Mouse (Mus musculus): ENCODE data around the gene Gm49450. TPM values are rescaled to one million over a fixed set of nuclear protein-coding genes. Genes with fewer than 3 reads are reported as not detected.
"Not testable (repeated sequence)": the region's sequence is repeated elsewhere in the genome, so short reads cannot be mapped to it uniquely, and the experiment has no call there.

Gene Gm49450
- polyA plus RNA-seq, 3 experiments from 2014 or later = not detected

DNA sequence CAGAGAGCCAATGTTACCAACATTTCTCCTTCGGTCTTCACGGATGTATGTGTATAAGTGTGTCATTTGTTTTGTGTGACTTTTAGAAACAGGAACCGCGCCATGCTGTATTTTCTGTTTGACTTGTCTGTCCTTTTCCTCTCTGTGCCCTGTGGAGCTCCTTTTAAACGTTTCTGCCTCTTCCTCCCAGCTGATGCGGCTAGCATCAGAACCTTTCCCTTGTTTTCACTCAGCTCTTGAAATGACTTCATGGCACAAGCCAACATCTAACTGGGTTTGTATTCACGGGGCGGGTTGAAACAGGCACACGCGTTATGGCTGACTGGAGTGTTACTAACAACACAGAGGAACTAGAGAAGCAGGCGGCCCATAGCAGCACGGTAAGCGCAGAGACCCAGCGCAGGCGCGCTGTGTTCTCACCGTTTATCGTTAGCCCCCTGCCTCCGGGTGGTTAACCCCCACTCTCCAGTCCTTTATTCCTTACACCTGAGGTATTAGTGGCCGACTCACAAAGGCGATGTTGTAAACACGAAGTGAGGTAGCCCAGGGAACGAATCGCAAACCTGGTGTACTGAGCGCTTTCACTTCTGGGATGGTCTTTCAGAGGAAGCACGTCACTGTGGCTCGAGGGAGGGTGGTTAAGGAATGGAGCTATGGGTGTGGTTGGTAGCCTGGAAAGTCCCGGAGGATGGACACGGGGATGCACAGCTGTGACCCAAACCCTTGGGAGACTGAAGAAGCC, 32.1 kb upstream of the Gm49450 start:
- peak; percentile 96 for ATAC-seq

DNA sequence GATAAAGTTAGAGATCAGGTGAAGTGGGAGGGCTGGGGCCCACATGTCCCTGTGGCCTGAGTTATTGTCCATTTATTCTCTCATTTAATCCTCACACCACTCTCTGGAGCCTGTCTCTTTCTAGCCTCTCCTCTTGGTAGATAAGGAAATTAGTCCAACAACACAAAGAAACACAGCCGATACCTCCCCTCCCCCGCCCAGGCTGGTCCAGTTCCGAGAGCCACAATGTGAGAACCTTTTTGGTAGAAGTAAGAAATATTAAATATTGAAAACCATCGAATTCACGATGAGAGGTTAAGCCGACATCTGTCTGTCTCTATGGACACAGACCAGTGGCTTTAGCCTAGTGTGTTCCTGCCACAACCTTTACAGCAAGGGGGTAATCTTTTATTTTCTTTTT, 31.3 kb upstream of the Gm49450 start:
- no peak for ATAC-seq

DNA sequence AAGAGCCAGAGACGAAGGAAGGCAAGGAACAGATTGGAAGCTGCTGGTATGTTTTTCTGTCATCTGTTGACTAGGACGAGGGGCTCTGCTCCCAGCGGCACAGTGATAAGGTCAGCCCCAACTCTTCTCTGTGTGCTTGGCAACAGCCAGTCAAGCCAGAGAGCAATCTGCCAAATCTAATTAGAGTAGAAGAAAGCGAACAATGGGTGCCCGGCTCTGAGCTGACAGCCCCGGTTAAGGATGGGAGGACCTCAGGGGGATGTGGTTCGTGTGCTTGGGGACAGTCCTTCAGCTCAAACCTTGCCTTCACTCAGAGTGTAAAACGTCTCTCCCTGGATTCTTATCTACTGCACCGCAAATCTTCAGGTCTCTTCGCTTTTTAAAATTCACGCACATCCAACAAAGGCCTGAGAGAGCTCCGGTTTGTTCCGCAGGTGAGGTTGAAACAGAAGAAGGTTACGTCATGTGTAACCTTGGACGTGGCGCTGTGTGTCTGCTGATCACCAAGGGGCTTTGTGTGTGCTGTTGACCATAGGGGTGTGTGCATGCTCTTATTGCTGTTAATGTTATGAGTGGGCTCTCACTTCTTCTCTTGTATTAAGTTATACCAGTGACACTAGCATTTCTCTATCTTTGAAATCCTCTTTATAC, 30.2 kb upstream of the Gm49450 start:
- no peak for ATAC-seq

DNA sequence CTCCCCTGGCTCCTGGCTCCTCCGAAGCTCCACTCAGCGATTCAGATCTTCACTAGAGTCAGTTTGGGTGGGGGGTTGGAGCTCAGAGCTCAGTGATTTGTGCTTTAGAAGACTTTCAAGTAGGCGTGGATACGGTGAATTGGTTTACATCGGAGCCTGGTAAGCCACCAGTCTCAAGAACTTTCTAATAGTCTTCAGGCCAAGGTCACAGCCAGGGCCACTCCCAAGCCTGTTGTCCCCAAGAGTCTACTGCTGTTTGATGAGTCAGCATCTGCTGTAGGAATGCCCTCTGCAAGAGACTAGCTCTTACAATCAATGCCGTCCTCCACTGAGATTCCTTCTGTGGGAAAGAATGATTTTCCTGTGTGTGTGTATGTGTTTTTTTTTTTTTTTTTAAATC, 28.7 kb upstream of the Gm49450 start:
- ATAC-seq = no peak

DNA sequence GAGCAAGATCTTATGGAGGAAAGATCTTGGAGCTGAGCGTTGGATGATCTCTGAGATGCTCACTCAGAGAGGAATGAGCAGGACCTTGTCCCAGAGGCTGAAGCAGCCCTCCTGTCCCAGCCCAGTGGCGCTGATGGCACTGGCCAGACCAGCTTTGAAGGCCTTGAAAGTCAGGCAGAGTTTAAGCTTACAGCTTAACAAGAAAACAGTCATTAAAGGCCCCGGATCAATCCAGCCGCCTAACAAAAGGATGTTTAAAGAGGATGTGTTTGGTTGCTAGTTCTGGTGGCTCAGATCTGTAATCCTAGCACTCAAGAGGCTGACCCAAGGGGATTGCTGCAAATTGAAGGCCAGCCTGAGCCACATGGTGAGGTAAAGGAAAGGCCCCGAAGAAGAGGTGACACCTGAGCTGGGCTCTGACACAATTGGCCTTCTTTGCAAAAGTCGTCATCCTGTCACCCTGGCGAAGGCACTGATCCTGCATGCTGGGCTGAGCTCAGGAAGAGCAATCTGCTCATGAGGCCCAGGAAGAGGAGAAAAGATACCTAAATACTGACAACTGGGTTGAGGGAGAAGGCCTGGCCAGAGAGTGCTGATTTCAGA, 26.8 kb upstream of the Gm49450 start:
- no peak for ATAC-seq

DNA sequence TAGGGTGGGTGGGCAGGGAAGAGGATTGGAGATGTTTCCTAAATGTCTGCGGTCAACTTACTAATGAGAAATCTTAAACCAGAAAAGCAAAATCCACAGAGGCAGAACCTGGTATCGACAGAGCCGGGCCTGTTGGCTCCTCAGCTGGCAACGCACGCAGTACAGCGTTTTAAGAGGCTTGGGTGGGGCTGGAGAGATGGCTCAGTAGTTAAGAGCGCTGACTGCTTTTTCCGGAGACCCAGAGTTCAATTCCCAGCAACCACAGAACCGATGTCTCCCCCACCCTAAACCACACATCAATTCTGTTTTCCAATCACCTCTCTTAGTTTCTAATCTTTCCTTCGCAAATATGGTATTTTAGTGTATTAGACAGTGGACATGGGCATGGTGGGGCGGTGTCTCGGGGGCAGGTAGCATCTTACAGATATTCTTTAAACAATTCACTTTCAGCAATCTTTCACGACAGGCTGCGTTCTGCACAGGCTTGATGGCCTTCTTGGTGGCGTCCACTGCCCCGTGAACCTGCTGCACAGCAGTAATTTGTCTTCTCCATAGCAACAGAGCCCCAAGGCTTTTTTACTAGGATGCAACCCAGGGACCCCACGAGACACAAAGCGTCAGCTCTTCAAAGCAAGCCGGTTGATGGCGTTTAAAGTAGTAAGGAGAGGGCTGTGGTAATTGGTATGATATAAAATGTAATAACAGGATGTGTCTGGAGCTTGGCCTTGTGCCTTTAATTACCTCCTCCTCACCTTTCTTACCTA, 25.2 kb upstream of the Gm49450 start:
- ATAC-seq = no peak

DNA sequence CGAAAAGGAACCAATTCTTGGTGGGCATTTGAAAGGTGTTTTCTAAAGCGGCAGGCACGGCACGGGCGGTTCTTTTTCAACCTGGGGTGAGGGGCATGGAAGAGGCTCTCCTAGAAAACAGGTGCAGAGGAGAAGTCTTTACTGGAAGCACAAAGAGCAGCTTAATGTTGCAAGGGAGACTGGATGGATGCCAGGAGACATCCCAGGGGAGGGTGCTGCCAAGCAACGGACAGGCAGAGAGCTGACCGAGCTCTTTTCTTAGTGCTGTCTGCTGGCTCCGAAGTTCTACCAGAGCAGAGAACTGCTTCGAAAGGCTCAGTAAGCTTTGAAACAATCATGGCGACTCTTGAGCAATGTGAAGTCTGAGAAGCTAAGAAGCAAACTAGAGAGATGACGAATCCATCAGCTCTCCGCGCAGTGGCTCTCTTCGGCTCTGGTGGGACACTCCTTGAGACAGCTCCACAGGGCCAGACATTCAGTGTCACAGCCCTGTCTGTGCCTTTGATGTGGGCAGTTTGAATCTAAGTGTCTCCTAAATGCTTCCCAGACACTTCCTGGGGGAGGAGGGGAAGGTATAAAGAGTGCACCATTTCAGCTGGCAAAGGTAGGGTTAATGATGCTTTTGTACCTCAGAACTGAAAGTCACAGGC, 24.5 kb upstream of the Gm49450 start:
- ATAC-seq = no peak

DNA sequence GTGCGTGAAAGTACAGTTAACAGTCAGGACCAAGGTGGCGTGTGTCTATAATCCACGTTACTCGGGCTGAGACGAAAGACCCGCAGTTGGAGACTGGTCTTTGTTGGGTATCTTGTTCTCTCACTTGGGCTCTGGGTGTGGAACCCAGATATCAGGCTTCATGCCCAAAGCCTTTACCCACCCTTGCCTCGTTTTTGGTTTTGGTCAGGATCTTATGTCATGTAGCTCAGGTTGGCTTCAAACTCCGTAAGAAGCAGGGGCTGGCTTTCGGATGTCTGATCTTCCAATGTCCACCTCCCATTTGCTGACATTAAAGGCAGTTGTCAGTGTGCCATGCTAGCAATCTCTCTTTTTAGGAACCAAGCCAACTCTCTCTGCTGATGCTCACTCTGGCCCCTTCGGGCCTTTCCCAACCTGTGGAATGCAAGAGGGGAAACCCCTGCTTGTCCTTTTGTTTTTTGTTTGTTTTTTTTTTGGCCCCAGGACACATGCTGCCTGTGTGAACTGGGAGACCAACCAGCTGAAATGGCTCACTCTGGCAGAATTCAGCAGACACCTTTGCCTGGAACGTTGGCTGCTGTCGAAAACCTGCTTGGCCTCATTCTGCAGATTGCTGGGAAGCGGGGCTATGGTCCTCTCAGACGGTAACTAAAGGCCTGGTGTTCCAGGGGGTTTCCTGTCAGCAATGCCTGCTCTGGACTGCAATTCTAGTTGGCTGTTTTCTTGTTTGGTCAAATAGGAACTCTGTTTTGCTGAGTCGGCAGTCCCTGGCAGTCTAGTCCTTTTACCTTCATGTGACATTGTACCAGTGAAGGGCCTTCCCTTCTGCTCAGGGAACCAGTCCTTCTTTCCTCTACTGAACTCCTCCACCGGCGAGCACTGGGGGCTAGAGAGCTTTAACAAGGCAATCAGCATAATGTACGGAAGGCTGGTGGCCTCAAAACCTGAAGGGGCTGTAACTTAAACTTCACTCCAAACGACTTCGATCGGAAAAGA, 23.7 kb upstream of the Gm49450 start:
- ATAC-seq = no peak

DNA sequence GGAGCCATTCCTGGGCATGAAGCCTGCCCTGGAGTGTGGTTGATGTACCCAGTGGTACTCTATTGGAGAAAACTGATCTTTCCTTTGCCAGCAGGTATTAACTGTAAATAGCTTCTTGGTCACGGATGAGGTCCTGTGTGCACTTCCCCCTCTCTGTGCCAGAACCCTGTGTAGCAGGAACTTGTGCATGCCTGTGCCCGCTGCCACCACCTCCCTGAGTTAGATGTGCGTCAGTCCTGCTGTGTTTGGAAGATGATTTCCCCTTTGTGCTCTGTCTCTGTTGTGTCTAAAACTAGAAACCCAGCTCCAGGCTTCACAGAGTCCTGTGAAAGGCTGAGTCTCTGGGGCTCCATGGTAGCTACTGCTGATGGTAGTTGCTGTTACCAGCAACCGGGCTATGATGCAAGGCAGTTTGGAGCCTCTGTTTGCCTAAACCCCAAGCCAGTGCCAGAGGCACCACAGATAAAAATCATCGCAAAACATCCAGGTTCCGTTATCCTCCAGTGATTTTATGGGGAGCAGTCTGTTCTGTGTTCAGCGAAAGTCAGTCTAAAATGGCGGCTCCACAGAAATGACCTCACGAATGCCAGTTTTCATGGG, 19.8 kb upstream of the Gm49450 start:
- no peak for ATAC-seq

DNA sequence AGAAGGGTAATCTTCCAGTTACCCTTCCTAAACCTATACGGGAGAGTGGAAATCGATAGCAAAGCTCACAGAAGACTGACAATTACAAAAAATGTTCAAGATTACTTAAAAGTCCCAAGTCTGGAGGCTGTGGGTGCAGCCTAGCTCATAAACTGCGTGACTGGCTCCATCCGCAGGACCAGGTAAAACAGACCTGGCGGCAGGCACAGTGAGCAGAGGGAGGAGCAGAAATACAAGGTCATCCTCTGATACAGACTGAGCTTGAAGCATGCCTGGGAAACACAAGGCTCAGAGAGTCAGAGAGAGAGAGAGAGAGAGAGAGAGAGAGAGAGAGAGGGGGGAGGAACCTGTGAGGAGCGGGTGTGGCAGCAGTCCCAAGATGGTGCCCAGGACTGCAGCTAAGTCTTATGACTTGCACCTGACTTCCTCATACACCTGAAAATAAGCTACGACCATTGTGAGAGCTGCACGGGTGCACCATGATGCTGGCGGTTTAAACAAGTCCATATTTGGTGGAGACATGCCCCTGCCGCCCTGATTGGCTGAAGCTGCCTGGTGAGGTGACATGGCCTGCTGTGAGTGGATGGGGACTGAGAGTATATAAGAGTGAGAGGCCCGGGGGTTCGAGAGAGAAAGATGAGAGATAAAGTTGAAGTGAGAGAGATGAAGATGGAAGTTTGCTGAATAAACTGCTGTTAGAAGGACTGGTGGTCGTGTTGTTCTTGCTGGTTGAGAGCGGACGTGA, 18.4 kb upstream of the Gm49450 start:
- not testable (repeated sequence) for ATAC-seq

DNA sequence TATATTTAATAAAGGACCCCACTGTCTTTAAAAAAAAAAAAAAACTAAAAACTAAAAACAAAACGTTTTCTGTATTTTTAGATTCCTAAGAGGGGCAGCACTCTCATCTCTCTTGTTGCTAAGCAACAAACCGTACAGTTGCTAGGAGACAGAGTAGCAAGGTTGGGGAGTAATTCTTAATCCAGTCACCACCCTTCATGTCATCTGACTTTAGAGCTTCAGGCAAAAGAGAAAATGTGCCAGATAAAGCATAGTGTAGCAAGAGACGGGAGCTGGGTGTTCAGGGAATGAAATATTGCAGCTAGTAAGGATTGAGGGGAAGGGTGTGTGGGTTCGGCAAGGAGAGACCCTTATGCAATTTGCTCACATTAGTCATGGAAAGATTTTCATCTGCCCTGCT, 17.8 kb upstream of the Gm49450 start:
- no peak for ATAC-seq

DNA sequence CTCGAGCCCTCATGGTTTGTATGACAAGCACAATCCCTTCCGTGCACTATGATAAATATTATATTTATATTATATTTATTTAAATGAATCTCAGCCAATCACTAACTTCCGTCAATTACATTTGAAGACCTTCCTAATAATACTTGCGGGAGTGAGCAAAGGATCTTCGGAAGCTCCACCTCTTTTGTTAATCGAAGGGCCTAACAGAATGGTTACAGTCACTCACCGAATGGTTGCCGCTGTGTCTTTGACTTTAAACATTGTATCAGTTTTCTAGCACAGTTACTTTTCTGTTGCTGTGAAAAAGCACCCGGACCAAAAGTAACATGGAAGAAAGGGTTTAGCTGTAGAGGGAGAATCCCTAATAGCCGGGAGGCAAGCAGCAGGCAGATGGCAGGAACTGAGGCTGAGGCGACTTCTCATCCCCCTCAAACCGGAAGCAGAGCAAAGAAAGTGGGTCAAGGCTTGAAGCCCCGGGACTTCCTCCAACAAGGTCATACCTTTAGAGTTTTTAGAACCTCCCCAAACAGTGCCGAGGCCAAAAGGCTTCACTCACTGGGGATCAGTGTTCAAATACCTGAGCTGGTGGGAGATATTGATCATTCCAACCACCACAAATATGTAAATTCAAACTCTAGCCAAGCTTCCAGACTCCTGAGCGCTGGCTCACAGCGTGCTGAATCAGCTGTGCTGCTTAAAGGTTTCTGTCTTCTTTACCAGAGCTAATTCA, 16.2 kb upstream of the Gm49450 start:
- peak; percentile 71 for ATAC-seq

DNA sequence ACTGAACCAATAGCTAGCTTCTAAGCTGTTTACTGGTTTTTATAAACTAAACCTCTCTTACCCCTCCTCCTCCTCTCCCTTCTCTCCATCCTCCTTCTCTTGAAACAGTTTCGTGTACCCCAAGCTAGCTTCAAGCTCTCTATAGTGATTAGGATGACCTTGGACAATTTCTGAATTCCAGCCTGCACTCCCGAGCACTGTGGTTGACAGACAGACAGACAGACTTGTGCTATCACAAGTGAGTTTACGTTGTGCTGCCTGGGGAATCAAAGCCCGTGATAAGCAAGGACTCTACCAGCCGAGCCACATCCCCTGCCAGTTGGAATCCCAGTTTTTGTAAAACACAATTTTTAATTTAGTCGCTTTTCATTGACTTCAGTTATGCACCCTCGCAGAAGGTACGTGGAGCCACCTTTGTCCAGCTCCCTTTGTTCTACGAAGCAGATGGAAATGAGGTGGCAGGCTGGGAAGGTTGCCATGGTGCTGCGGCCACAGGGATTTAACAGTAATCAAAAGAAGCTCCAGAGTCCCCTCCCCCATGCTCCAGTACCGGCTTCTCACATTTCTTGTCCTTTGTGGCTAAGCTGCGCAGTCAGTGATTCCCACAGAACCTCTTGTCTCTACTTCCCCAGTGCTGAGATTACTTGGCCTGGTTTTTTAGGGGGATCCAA, 15.5 kb upstream of the Gm49450 start:
- no peak for ATAC-seq

DNA sequence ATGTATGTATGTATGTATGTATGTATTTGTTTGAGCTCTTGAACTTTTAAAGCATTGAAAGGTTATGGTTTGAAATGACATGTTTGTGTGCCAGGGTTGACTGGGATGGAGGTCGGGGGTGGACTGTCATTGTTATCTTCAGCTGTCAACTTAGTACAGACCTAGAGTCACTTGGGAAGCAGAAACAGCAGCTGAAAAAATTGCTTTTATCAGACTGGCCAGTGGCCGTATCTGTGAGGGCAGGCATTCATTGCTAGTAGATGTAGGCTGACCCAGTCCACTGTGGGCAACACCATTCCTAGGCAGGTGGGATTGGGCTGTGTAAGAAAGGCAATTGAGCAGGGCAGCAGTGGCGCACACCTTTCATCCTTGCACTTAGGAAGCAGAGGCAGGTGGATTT, 6.2 kb upstream of the Gm49450 start:
- no peak for ATAC-seq

DNA sequence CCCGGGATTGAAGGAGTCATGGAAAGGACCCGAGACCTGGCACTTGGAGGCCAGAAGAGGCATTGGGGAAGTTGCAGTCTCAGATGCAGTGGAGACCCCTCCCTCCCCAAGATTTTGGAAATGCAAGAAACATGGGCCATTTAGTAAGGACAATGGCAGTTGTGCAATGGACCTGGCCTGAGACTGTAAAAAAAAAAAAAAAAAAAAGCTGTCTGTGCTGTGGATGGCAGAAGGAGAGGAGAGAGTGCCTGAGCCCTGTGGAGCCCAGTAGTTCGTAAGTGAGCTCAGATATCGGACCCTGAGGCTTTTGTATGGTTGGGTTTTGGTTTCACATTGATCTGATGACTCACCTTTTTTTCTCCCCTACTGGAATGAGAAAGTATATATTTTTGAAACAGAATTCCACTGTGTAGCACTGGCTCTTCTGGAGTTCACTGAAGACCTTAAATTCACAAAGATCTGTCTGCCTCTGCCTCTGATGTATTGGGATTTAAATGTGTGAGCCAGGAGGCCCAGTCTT, 5.6 kb upstream of the Gm49450 start:
- no peak for ATAC-seq

DNA sequence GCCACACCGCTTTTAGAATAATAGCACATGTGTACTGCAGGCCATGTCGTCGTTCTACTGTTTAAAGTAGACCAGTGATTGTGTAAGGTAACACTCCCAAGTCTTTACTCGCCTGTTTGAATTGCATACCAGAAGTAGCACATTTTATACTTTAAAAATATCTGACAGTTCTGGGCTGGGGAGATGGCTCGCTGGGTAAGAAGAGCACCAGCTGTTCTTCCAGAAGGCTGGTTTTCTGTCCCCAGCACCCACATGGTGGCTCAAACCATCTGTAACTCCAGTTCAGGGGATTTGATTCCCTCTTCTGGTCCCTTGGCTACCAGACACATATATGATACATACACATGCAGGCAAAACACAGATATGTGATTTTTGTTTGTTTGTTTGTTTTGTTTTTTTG, 4.1 kb upstream of the Gm49450 start:
- ATAC-seq = no peak

DNA sequence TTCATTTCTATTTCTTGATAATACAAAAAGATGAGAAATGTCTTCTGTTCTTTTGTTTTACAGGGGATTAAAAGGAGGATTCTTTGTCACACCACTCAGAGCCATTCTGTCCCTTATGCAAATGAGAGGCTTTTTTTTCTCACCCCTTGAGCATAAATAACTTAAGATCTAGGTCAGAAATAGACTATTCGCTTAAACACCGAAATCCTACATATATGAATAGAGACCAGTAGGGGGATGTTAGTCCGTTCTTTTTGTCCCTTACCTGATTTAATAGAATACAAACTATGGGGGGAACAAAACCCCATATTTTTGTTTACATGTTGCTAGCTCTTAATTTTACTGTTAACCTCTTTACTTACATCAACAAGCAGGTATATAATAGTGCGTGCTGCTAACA, 2.6 kb upstream of the Gm49450 start:
- no peak for ATAC-seq

DNA sequence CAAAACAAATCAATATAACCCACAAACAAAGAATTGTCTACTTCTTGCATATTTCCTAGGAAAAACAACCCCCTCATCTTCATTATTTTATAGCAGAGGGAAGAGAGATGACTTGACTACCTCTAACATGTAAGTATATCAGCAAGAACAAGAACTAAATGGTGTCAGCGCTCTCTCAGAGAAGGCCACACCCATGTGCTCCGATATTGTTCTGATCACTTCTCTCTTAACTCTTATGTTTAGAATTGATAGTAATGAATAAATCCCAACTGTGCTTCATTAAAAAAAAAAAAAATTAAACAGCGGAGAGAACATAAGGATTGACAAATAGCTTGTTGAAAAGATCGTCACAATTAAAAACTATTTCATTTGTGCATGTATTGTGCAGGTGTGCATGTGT, 2.0 kb upstream of the Gm49450 start:
- no peak for ATAC-seq
